Mouse (Mus musculus): Measurements from ENCODE around the gene Pabpc1l. TPM values are rescaled to one million over a fixed set of nuclear protein-coding genes. Genes with fewer than 3 reads are reported as not detected.
A peak's percentile ranks its signal among the peaks of the same experiment; 100 is the strongest.

Gene Pabpc1l
- total and polyA plus RNA-seq, 3 experiments = 0.47 to 0.96 (median 0.76) TPM

- Histone ChIP-seq H3K4me2 (ENCODE audit: insufficient read depth, low read depth, poor library complexity, severe bottlenecking) (no peak overlapping the region), H3K36me3 (replicated peaks in 1 of 2; ENCODE audit: control insufficient read depth in 1 of 2, insufficient read depth in 1 of 2, low read length in 1 of 2) (peaks cover 86 to 94% of the 10 kb centered on the region in 2 experiments), H3K4me3 (replicated peaks in 1 of 3; ENCODE audit: low read depth in 2 of 3, low read length in 2 of 3, poor library complexity in 1 of 3) (no peak overlapping the region), H3K9me3 (replicated peaks; ENCODE audit: low read length) (no peaks in the 10 kb centered on the region), H3K27ac (ENCODE audit: insufficient read depth, low read depth) (no peak overlapping the region), H3K27me3 (replicated peaks) (no peaks in the 10 kb centered on the region), H3K79me2 (replicated peaks; ENCODE audit: control insufficient read depth, extremely low read depth, insufficient read depth, poor library complexity, severe bottlenecking) (no peaks in the 10 kb centered on the region), H3K4me1 (ENCODE audit: control insufficient read depth in 1 of 2, insufficient read depth in 2 of 2) (no peaks in the 10 kb centered on the region), H3K9ac (ENCODE audit: insufficient read depth, low read depth) (no peak overlapping the region)
- TF ChIP-seq USF2 (conservative IDR thresholded peaks at IDR 0.05; ENCODE audit: low read depth, low read length) (no peak), ZKSCAN1 (IDR thresholded peaks at IDR 0.05; ENCODE audit: borderline replicate concordance, low read depth, low read length) (no peak), IRF4 (IDR thresholded peaks at IDR 0.05; ENCODE audit: low read depth, low read length) (no peak), NELFE (IDR thresholded peaks at IDR 0.05; ENCODE audit: low read depth, low read length) (no peak), MAZ (IDR thresholded peaks at IDR 0.05; ENCODE audit: low read depth, low read length) (no peak), ELF1 (IDR thresholded peaks at IDR 0.05; ENCODE audit: low read depth, low read length) (no peak), CHD1 (IDR thresholded peaks at IDR 0.05; ENCODE audit: low read depth, low read length) (no peak), RAD21 (IDR thresholded peaks at IDR 0.05; ENCODE audit: low read depth, low read length) (no peak), TCF12 (IDR thresholded peaks at IDR 0.05; ENCODE audit: low read depth, low read length) (no peak)
- in situ Hi-C loops (cut with MboI; ENCODE audit: low pct_ligation_motif_present, low pct_unique_long_range_greater_than_20kb, low sequenced_read_pairs) = no loop called here
- no peak for DNase-seq (ENCODE audit: extremely low read depth)
- dilution Hi-C loops (cut with MboI; ENCODE audit: extremely low pct_ligation_motif_present, extremely low pct_unique_long_range_greater_than_20kb, low sequenced_read_pairs) = no loop called here
Measured at GRCm38 (mm10) chr2:164059634-164060235, 34.5 kb downstream of the Pabpc1l start.

- Histone ChIP-seq H3K4me1 (ENCODE audit: control insufficient read depth in 1 of 2, insufficient read depth in 2 of 2) (peaks cover 5 to 40% of the 10 kb centered on the region in 2 experiments; a peak in 3 of 4 replicates), H3K9ac (ENCODE audit: insufficient read depth, low read depth) (peak within 1 kb of the TSS; percentile 65), H3K4me3 (replicated peaks in 1 of 3; ENCODE audit: low read depth in 2 of 3, low read length in 2 of 3, poor library complexity in 1 of 3) (peak within 1 kb of the TSS; percentile 87 to 94 (median 89)), H3K27me3 (replicated peaks) (no peaks in the 10 kb centered on the region), H3K79me2 (replicated peaks; ENCODE audit: control insufficient read depth, extremely low read depth, insufficient read depth, poor library complexity, severe bottlenecking) (peaks cover 58% of the 10 kb centered on the region), H3K36me3 (replicated peaks in 1 of 2; ENCODE audit: control insufficient read depth in 1 of 2, insufficient read depth in 1 of 2, low read length in 1 of 2) (peaks cover 16 to 39% of the 10 kb centered on the region in 2 experiments), H3K27ac (ENCODE audit: insufficient read depth, low read depth) (peak within 1 kb of the TSS; percentile 2; the same call in 1 of the 2 replicates), H3K9me3 (replicated peaks; ENCODE audit: low read length) (no peaks in the 10 kb centered on the region), H3K4me2 (ENCODE audit: insufficient read depth, low read depth, poor library complexity, severe bottlenecking) (peak within 1 kb of the TSS; percentile 93)
- no peak for DNase-seq (ENCODE audit: extremely low read depth)
- dilution Hi-C loops (cut with MboI; ENCODE audit: extremely low pct_ligation_motif_present, extremely low pct_unique_long_range_greater_than_20kb, low sequenced_read_pairs) = no loop called here
- in situ Hi-C loops (cut with MboI; ENCODE audit: low pct_ligation_motif_present, low pct_unique_long_range_greater_than_20kb, low sequenced_read_pairs) = no loop called here
- TF ChIP-seq HCFC1 (IDR thresholded peaks at IDR 0.05; ENCODE audit: low read depth, low read length) = no peak
- no peak for TF ChIP-seq NRF1 (IDR thresholded peaks at IDR 0.05; ENCODE audit: low read depth, low read length)
- TF ChIP-seq USF2 (conservative IDR thresholded peaks at IDR 0.05; ENCODE audit: low read depth, low read length) = no peak
- no peak for TF ChIP-seq CHD2 (IDR thresholded peaks at IDR 0.05; ENCODE audit: low read length)
- TF ChIP-seq NELFE (IDR thresholded peaks at IDR 0.05; ENCODE audit: low read depth, low read length) = no peak
- no peak for TF ChIP-seq USF1 (IDR thresholded peaks at IDR 0.05; ENCODE audit: low read depth, low read length)
- no peak for TF ChIP-seq IRF4 (IDR thresholded peaks at IDR 0.05; ENCODE audit: low read depth, low read length)
- TF ChIP-seq SMC3 (IDR thresholded peaks at IDR 0.05; ENCODE audit: low read depth, low read length) = no peak
- TF ChIP-seq GABPA (IDR thresholded peaks at IDR 0.05; ENCODE audit: insufficient replicate concordance, low read depth, low read length) = no peak
- no peak for TF ChIP-seq MXI1 (IDR thresholded peaks at IDR 0.05; ENCODE audit: low read depth, low read length)
- no peak for TF ChIP-seq POLR2AphosphoS2 (IDR thresholded peaks at IDR 0.05; ENCODE audit: low read depth, low read length)
- TF ChIP-seq UBTF (IDR thresholded peaks at IDR 0.05; ENCODE audit: low read depth, low read length) = peak; percentile 87
- TF ChIP-seq ETS1 (conservative IDR thresholded peaks at IDR 0.05; ENCODE audit: low read depth, low read length) = no peak
- TF ChIP-seq ELF1 (IDR thresholded peaks at IDR 0.05; ENCODE audit: low read depth, low read length) = no peak
- TF ChIP-seq RAD21 (IDR thresholded peaks at IDR 0.05; ENCODE audit: low read depth, low read length) = no peak
- no peak for TF ChIP-seq ZKSCAN1 (IDR thresholded peaks at IDR 0.05; ENCODE audit: borderline replicate concordance, low read depth, low read length)
- TF ChIP-seq BHLHE40 (IDR thresholded peaks at IDR 0.05; ENCODE audit: low read depth, low read length) = peak; percentile 13; the same call in 1 of the 2 replicates
Measured at GRCm38 (mm10) chr2:164070142-164070764, 45.0 kb downstream of the Pabpc1l start, which contains the start of gene Stk4. Gene Stk4 (plus strand): TSS chr2:164070322.

All from CH12.LX (cell line).